Mouse (Mus musculus): ENCODE data around the gene Nkd1. TPM values are rescaled to one million over a fixed set of nuclear protein-coding genes. Genes with fewer than 3 reads are reported as not detected.

The Nkd1 gene
- polyA plus RNA-seq, 1 experiment from 2014 or later, result 57.6 TPM

GRCm38 (mm10) chr8:88529798-88530197, 8.6 kb downstream of the Nkd1 start:
- Histone ChIP-seq H3K27me3 (ENCODE audit: control insufficient read depth, insufficient read depth, low read length) (no peaks in the 10 kb centered on the region), H3K9ac (no peak overlapping the region), H3K9me3 (ENCODE audit: control insufficient read depth, low read length) (no peaks in the 10 kb centered on the region), H3K4me2 (replicated peaks) (no peak overlapping the region), H3K27ac (no peak overlapping the region), H3K4me3 (replicated peaks; ENCODE audit: low read length) (no peak overlapping the region), H3K36me3 (replicated peaks; ENCODE audit: control insufficient read depth, insufficient read depth) (no peaks in the 10 kb centered on the region), H3K4me1 (replicated peaks; ENCODE audit: control insufficient read depth, insufficient read depth, low read length) (peaks cover 3% of the 10 kb centered on the region)
- ATAC-seq (ENCODE audit: low FRiP score), result no peak
- DNase-seq (ENCODE audit: low spot score), result no peak
- WGBS, result 87% methylated on average over 4 of the region's 4 CpGs

- Histone ChIP-seq H3K27ac (no peak overlapping the region), H3K4me1 (replicated peaks; ENCODE audit: control insufficient read depth, insufficient read depth, low read length) (peaks cover 8% of the 10 kb centered on the region; the same call in 1 of the 2 replicates), H3K9ac (no peak overlapping the region), H3K4me3 (replicated peaks; ENCODE audit: low read length) (no peak overlapping the region), H3K27me3 (ENCODE audit: control insufficient read depth, insufficient read depth, low read length) (no peaks in the 10 kb centered on the region), H3K4me2 (replicated peaks) (no peak overlapping the region), H3K36me3 (replicated peaks; ENCODE audit: control insufficient read depth, insufficient read depth) (no peaks in the 10 kb centered on the region), H3K9me3 (ENCODE audit: control insufficient read depth, low read length) (no peaks in the 10 kb centered on the region)
- no peak for DNase-seq (ENCODE audit: low spot score)
- WGBS, result 29% methylated on average over 2 of the region's 2 CpGs
- ATAC-seq (ENCODE audit: low FRiP score), result no peak
Observed at GRCm38 (mm10) chr8:88537081-88537480, 15.9 kb downstream of the Nkd1 start.

- DNase-seq (ENCODE audit: low spot score), result no peak
- Histone ChIP-seq H3K27me3 (ENCODE audit: control insufficient read depth, insufficient read depth, low read length) (no peaks in the 10 kb centered on the region), H3K9me3 (ENCODE audit: control insufficient read depth, low read length) (no peaks in the 10 kb centered on the region), H3K4me2 (replicated peaks) (no peak overlapping the region), H3K4me3 (replicated peaks; ENCODE audit: low read length) (no peak overlapping the region), H3K36me3 (replicated peaks; ENCODE audit: control insufficient read depth, insufficient read depth) (no peaks in the 10 kb centered on the region), H3K27ac (no peak overlapping the region), H3K9ac (no peak overlapping the region), H3K4me1 (replicated peaks; ENCODE audit: control insufficient read depth, insufficient read depth, low read length) (peaks cover 8% of the 10 kb centered on the region; the same call in 1 of the 2 replicates)
- no peak for ATAC-seq (ENCODE audit: low FRiP score)
- WGBS, result 60% methylated on average over 19 of the region's 19 CpGs
Observed at GRCm38 (mm10) chr8:88537998-88538975, 17.1 kb downstream of the Nkd1 start.

- no peak overlapping the region for H3K4me3 ChIP-seq (replicated peaks; ENCODE audit: low read length)
- H3K9ac ChIP-seq, result no peak overlapping the region
- no peak for ATAC-seq (ENCODE audit: low FRiP score)
- no peaks in the 10 kb centered on the region for H3K36me3 ChIP-seq (replicated peaks; ENCODE audit: control insufficient read depth, insufficient read depth)
- H3K4me1 ChIP-seq (replicated peaks; ENCODE audit: control insufficient read depth, insufficient read depth, low read length), result peaks cover 8% of the 10 kb centered on the region; the same call in 1 of the 2 replicates
- no peaks in the 10 kb centered on the region for H3K27me3 ChIP-seq (ENCODE audit: control insufficient read depth, insufficient read depth, low read length)
- 87% methylated on average over 7 of the region's 7 CpGs for WGBS
- DNase-seq (ENCODE audit: low spot score), result no peak
- no peak overlapping the region for H3K4me2 ChIP-seq (replicated peaks)
- H3K27ac ChIP-seq, result no peak overlapping the region
- H3K9me3 ChIP-seq (ENCODE audit: control insufficient read depth, low read length), result no peaks in the 10 kb centered on the region
Observed at GRCm38 (mm10) chr8:88538976-88539371, 17.8 kb downstream of the Nkd1 start.

- Histone ChIP-seq H3K27ac (no peak overlapping the region), H3K4me1 (replicated peaks; ENCODE audit: control insufficient read depth, insufficient read depth, low read length) (peaks cover 8% of the 10 kb centered on the region; the same call in 1 of the 2 replicates), H3K27me3 (ENCODE audit: control insufficient read depth, insufficient read depth, low read length) (no peaks in the 10 kb centered on the region), H3K36me3 (replicated peaks; ENCODE audit: control insufficient read depth, insufficient read depth) (no peaks in the 10 kb centered on the region), H3K4me3 (replicated peaks; ENCODE audit: low read length) (no peak overlapping the region), H3K4me2 (replicated peaks) (no peak overlapping the region), H3K9me3 (ENCODE audit: control insufficient read depth, low read length) (no peaks in the 10 kb centered on the region), H3K9ac (no peak overlapping the region)
- ATAC-seq (ENCODE audit: low FRiP score) (no peak), DNase-seq (ENCODE audit: low spot score) (no peak)
- 88% methylated on average over 4 of the region's 4 CpGs for WGBS
Observed at GRCm38 (mm10) chr8:88539963-88540362, 18.8 kb downstream of the Nkd1 start.

GRCm38 (mm10) chr8:88542596-88543213, 21.6 kb downstream of the Nkd1 start:
- ATAC-seq (ENCODE audit: low FRiP score) (no peak), DNase-seq (ENCODE audit: low spot score) (no peak)
- H3K9me3 ChIP-seq (ENCODE audit: control insufficient read depth, low read length), result no peaks in the 10 kb centered on the region
- no peak overlapping the region for H3K4me3 ChIP-seq (replicated peaks; ENCODE audit: low read length)
- H3K27me3 ChIP-seq (ENCODE audit: control insufficient read depth, insufficient read depth, low read length), result no peaks in the 10 kb centered on the region
- WGBS, result 88% methylated on average over 9 of the region's 9 CpGs
- no peak overlapping the region for H3K27ac ChIP-seq
- no peaks in the 10 kb centered on the region for H3K36me3 ChIP-seq (replicated peaks; ENCODE audit: control insufficient read depth, insufficient read depth)
- H3K4me1 ChIP-seq (replicated peaks; ENCODE audit: control insufficient read depth, insufficient read depth, low read length), result peaks cover 6% of the 10 kb centered on the region; the same call in 1 of the 2 replicates
- H3K4me2 ChIP-seq (replicated peaks), result no peak overlapping the region
- H3K9ac ChIP-seq, result no peak overlapping the region

- H3K4me2 ChIP-seq (replicated peaks), result no peak overlapping the region
- H3K27ac ChIP-seq, result no peak overlapping the region
- 88% methylated on average over 4 of the region's 4 CpGs for WGBS
- H3K4me1 ChIP-seq (replicated peaks; ENCODE audit: control insufficient read depth, insufficient read depth, low read length), result no peaks in the 10 kb centered on the region
- no peak overlapping the region for H3K4me3 ChIP-seq (replicated peaks; ENCODE audit: low read length)
- H3K9me3 ChIP-seq (ENCODE audit: control insufficient read depth, low read length), result no peaks in the 10 kb centered on the region
- DNase-seq (ENCODE audit: low spot score) (no peak), ATAC-seq (ENCODE audit: low FRiP score) (no peak)
- H3K27me3 ChIP-seq (ENCODE audit: control insufficient read depth, insufficient read depth, low read length), result no peaks in the 10 kb centered on the region
- no peaks in the 10 kb centered on the region; the same call in 1 of the 2 replicates for H3K36me3 ChIP-seq (replicated peaks; ENCODE audit: control insufficient read depth, insufficient read depth)
- H3K9ac ChIP-seq, result no peak overlapping the region
Observed at GRCm38 (mm10) chr8:88544677-88545076, 23.5 kb downstream of the Nkd1 start.

GRCm38 (mm10) chr8:88545441-88545840, 24.3 kb downstream of the Nkd1 start:
- Histone ChIP-seq H3K4me3 (replicated peaks; ENCODE audit: low read length) (no peak overlapping the region), H3K9me3 (ENCODE audit: control insufficient read depth, low read length) (no peaks in the 10 kb centered on the region), H3K36me3 (replicated peaks; ENCODE audit: control insufficient read depth, insufficient read depth) (no peaks in the 10 kb centered on the region; the same call in 1 of the 2 replicates), H3K9ac (no peak overlapping the region), H3K4me1 (replicated peaks; ENCODE audit: control insufficient read depth, insufficient read depth, low read length) (no peaks in the 10 kb centered on the region), H3K27ac (no peak overlapping the region), H3K4me2 (replicated peaks) (no peak overlapping the region), H3K27me3 (ENCODE audit: control insufficient read depth, insufficient read depth, low read length) (no peaks in the 10 kb centered on the region)
- 99% methylated on average over 7 of the region's 7 CpGs for WGBS
- no peak for DNase-seq (ENCODE audit: low spot score)
- no peak for ATAC-seq (ENCODE audit: low FRiP score)

- H3K27me3 ChIP-seq (ENCODE audit: control insufficient read depth, insufficient read depth, low read length), result no peaks in the 10 kb centered on the region
- no peak overlapping the region for H3K4me3 ChIP-seq (replicated peaks; ENCODE audit: low read length)
- H3K4me2 ChIP-seq (replicated peaks), result no peak overlapping the region
- no peaks in the 10 kb centered on the region; the same call in 1 of the 2 replicates for H3K36me3 ChIP-seq (replicated peaks; ENCODE audit: control insufficient read depth, insufficient read depth)
- H3K9me3 ChIP-seq (ENCODE audit: control insufficient read depth, low read length), result no peaks in the 10 kb centered on the region
- no peaks in the 10 kb centered on the region for H3K4me1 ChIP-seq (replicated peaks; ENCODE audit: control insufficient read depth, insufficient read depth, low read length)
- ATAC-seq (ENCODE audit: low FRiP score) (no peak), DNase-seq (ENCODE audit: low spot score) (no peak)
- H3K9ac ChIP-seq, result no peak overlapping the region
- no peak overlapping the region for H3K27ac ChIP-seq
- 85% methylated on average over 18 of the region's 18 CpGs for WGBS
Observed at GRCm38 (mm10) chr8:88546032-88546732, 25.0 kb downstream of the Nkd1 start.

All from hindbrain, embryonic 14.5 days (tissue).